Mouse (Mus musculus) cerebellum, adult 2 months (tissue): Measurements from ENCODE around the gene Psors1c2. TPM values are rescaled to one million over a fixed set of nuclear protein-coding genes. Genes with fewer than 3 reads are reported as not detected.

Source experiments
- DNase-seq, 2 experiments: peaks; one replicate each; pipeline ENCODE4 v3.0.0; 2021
- H3K27ac ChIP-seq: fragments of 200-500 bp; 2 replicates; pipeline ENCODE4 v1.5.1; 2012; ENCODE audit warnings: low read length, control low read depth, inconsistent platforms; ENCODE audit not compliant: insufficient read depth
- H3K27me3 ChIP-seq: fragments of 200-500 bp; 2 replicates; pipeline ENCODE4 v1.6.1; 2012; ENCODE audit warnings: inconsistent platforms, mild to moderate bottlenecking, low read length, moderate library complexity; ENCODE audit not compliant: control insufficient read depth, insufficient read depth
- H3K4me1 ChIP-seq: fragments of 200-500 bp; 2 replicates; pipeline ENCODE4 v1.6.1; 2011; ENCODE audit warnings: low read length; ENCODE audit not compliant: control insufficient read depth, insufficient read depth
- H3K4me3 ChIP-seq: fragments of 200-500 bp; replicated peaks from 2 replicates; pipeline ENCODE3; 2011; ENCODE audit warnings: mild to moderate bottlenecking, low read depth, low read length, control low read depth; ENCODE audit not compliant: insufficient read depth
- CTCF ChIP-seq: fragments of 200-500 bp; IDR thresholded peaks from 2 replicates; pipeline ENCODE4 v1.5.1; 2011; ENCODE audit warnings: low read depth, mild to moderate bottlenecking, control low read depth, low read length, moderate library complexity, borderline replicate concordance; ENCODE audit not compliant: insufficient read depth
- POLR2A ChIP-seq: fragments of 200-500 bp; IDR thresholded peaks from 2 replicates; pipeline ENCODE4 v1.6.1; 2011; ENCODE audit warnings: low read length, control low read depth, borderline replicate concordance; ENCODE audit not compliant: insufficient read depth
- WGBS: fragments of 180-500 bp; shearing (Covaris S2); methylation state at CpG from one replicate; pipeline ENCODE4 v1.1.7; 2018; 5-methylcytosine and 5-hydroxymethylcytosine counted together
- polyA plus RNA-seq: library from polyadenylated mRNA; depleted of rRNA; stranded (reverse); fragments of >200 nt; gene quantifications from 2 replicates; pipeline ENCODE4 v1.2.3, GENCODE M21; 2012

Gene Psors1c2
- polyA plus RNA-seq, 1 experiment: not detected

DNA sequence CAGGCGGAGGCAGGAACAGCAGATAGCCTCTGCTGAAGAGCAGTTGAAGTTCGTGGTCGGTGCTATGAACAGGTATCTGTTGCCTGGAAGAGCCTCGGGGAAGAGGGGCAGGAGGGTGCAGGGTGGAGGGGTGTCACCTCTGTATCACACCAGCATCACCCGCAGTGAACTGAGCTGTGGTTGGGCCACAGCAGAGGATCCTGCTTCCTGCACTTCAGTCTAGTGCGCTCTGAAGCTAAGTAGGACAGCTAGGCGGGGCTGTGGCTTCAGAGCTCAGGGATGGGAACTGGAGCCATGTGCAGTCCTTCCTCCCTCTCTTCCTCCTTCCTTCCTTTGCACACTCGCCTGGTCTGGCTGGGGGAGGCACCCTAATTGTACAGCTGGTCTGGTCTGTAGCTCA is 6.4 kb upstream of the Psors1c2 start:
- Histone ChIP-seq H3K27ac (no peak overlapping the region), H3K27me3 (no peaks in the 10 kb centered on the region), H3K4me3 (no peak overlapping the region), H3K4me1 (peaks cover 2% of the 10 kb centered on the region; the same call in 1 of the 2 replicates)
- WGBS: 72% methylated on average over 8 of the region's 8 CpGs
- no peak for TF ChIP-seq POLR2A
- no peak for TF ChIP-seq CTCF
- no peak for DNase-seq

DNA sequence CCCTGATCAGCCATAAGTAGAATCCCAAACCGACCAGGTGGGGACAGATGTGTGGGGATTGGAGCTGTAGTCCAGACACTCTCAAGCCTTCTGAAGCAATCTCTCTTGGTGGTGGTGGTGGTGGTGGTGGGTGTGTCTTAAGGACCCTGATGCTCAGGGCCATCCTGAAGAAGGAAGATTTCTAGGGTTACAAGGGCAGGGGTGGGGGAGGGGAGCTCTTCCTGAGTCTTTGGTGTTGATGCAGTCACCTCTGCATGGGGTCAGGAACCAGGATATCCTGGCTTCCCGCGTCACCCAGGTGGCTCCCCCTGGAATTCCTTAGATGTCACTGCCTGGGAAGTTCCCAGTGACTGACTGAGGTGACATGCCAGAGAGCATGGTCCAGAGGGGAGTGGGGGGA is 641 bp upstream of the Psors1c2 start:
- DNase-seq: no peak
- H3K27me3 ChIP-seq: no peaks in the 10 kb centered on the region
- H3K27ac ChIP-seq: no peak overlapping the region
- H3K4me3 ChIP-seq: no peak overlapping the region
- peaks cover 3% of the 10 kb centered on the region; the same call in 1 of the 2 replicates for H3K4me1 ChIP-seq
- WGBS: 38% methylated on average over 3 of the region's 3 CpGs
- no peak for TF ChIP-seq POLR2A
- TF ChIP-seq CTCF: no peak

DNA sequence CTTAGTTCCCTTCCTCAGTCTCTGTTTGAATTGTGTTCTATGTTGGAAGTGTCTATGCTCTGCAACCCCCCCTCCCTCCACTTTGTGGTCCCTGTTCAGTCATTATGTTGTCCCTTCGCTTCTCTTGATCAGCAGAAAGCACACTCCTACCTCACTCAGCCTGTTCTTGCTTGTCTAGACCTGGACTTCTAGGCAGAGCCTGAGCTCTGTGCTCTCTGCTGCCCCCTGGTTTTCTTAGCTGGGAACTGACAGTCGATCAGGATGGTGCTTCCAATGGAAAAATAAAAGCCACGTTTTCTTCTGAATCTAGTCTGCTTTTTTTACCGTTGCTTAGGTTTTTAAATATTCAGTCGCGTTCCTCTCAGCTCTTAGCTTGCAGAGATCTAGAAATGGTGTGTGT is 1.3 kb downstream of the Psors1c2 start:
- WGBS: 8% methylated on average over 6 of the region's 6 CpGs
- Histone ChIP-seq H3K4me1 (peaks cover 3% of the 10 kb centered on the region; the same call in 1 of the 2 replicates), H3K27me3 (no peaks in the 10 kb centered on the region), H3K4me3 (no peak overlapping the region), H3K27ac (no peak overlapping the region)
- TF ChIP-seq CTCF (peak; percentile 85), POLR2A (no peak)
- peak; percentile 77 to 81 for DNase-seq

DNA sequence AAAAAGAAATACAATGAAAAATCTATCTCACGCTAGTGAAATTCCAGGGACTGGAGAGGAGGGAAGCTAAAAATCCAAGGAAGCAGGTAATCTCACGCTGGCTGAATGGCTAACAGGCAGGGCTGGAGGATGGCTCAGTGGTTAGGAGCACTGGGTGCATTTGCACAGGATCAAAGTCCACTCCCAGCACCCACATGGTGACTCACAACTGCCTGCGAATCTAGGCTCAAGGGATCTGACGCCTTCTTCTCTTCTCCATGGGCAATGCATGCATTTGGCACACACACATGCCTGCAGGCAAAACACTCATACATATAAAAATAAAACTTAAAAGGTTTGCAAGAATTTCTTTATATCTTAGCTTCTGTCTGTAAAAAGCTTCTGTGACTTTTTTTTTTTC is 4.4 kb downstream of the Psors1c2 start:
- DNase-seq: no peak
- H3K27ac ChIP-seq: no peak overlapping the region
- H3K27me3 ChIP-seq: no peaks in the 10 kb centered on the region
- TF ChIP-seq POLR2A (no peak), CTCF (no peak)
- H3K4me1 ChIP-seq: no peaks in the 10 kb centered on the region
- 91% methylated on average over 4 of the region's 4 CpGs for WGBS
- H3K4me3 ChIP-seq: no peak overlapping the region

DNA sequence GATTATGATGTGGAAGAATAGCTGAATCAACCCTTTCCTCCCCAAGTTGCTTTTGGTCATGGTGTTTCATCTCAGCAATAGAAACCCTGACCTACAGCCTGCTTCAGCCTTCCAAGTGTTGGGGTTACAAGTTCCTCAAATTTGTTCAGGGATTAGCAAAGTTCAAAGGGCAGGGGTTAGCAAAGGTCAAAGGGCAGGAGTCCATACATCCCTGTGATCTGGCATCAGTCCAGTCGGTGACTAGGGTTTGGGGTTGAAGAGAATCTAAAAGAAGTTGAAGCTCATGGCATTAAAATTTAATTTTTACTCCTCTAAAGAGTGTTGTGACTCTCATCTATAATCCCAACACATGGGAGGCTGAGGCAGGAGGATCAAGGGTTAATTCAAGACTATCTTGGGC is 5.5 kb downstream of the Psors1c2 start:
- Histone ChIP-seq H3K27ac (no peak overlapping the region), H3K4me1 (no peaks in the 10 kb centered on the region), H3K27me3 (no peaks in the 10 kb centered on the region), H3K4me3 (no peak overlapping the region)
- TF ChIP-seq POLR2A (no peak), CTCF (no peak)
- DNase-seq: no peak
- WGBS: 78% methylated on average over 1 of the region's 1 CpGs

DNA sequence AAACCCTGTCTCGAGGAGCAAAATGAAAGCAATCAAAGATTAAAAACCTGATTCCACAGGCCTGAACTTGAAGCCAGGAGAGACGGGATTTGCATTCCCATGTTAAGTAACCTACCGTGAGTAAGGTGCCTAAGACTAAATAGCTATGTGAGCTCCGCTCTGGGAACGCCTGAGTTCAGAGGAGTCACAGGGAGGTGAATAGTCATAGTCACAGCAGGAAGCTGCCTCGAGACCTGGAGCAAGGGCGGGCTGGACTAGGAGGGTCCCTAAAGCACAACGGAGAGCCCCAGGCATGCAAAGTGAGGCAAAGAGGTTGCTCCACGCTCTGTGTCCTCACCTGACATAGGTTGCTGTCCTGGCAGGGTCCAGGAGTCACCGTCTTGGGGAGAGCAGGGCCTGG is 6.5 kb downstream of the Psors1c2 start:
- H3K27me3 ChIP-seq: no peaks in the 10 kb centered on the region
- H3K27ac ChIP-seq: no peak overlapping the region
- WGBS: 59% methylated on average over 10 of the region's 10 CpGs
- no peaks in the 10 kb centered on the region for H3K4me1 ChIP-seq
- TF ChIP-seq CTCF (no peak), POLR2A (no peak)
- no peak overlapping the region for H3K4me3 ChIP-seq
- DNase-seq: no peak

DNA sequence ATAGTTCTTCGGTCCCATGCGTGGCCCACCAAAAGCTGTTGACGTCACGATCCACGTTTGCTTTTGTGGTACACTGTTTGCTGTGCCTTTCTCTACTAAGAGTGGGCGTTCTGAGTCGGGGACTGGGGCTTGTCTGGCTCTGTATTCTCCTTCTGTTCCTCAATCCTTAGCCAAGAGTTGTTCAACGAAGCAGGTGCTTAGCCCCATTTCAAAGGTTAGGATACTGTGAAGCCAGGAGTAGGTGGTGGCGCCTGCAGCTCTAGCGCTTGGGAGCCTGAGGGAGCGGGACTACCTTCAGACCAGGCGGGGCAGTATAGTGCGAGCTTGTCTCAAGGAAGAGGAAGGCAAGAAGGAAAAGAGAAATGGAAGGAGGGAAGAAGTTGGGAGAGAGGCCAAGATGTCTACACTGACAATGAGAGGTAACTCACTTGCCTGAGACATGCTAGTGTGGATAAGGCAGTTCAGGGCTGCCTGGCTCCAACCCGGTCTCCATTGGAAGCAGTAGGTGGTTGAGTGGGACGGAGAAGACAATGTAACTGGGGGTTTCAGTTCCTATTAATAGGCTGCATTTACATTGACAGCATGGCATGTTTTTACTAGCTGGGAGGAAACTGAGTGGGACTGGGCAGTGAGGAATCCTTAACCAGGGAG is 9.9 kb downstream of the Psors1c2 start:
- H3K27me3 ChIP-seq: no peaks in the 10 kb centered on the region
- H3K4me3 ChIP-seq: no peak overlapping the region
- TF ChIP-seq CTCF: no peak
- no peak for TF ChIP-seq POLR2A
- H3K27ac ChIP-seq: no peak overlapping the region
- H3K4me1 ChIP-seq: peaks cover 4% of the 10 kb centered on the region; the same call in 1 of the 2 replicates
- WGBS: 66% methylated on average over 15 of the region's 15 CpGs
- peak in 1 of 2 experiments; percentile 41 for DNase-seq

DNA sequence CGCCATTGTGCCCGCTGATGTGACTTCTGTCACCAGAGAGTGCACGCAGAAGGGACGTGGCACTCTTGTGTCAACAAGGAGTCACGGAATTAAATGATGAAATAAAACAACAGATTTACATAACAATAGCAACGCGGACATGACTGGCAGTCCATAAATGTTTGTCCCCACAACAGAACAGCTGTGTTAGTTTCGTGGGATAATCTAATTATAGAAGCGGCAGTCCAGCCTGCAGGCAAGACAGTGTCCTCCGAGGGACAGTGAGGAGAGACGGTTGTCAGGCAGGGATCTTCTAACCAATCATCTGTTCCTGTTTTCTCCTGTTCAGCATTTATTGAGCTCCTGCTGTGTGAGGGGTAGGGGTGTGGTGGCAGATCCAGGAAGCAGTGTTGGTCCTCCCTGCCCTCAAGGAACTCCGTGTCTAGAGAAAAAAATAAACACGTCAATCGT is 10.4 kb downstream of the Psors1c2 start:
- H3K4me1 ChIP-seq: peaks cover 4% of the 10 kb centered on the region; the same call in 1 of the 2 replicates
- no peak overlapping the region for H3K4me3 ChIP-seq
- no peak overlapping the region for H3K27ac ChIP-seq
- TF ChIP-seq POLR2A: no peak
- TF ChIP-seq CTCF: no peak
- WGBS: 28% methylated on average over 14 of the region's 14 CpGs
- H3K27me3 ChIP-seq: no peaks in the 10 kb centered on the region
- DNase-seq: no peak

DNA sequence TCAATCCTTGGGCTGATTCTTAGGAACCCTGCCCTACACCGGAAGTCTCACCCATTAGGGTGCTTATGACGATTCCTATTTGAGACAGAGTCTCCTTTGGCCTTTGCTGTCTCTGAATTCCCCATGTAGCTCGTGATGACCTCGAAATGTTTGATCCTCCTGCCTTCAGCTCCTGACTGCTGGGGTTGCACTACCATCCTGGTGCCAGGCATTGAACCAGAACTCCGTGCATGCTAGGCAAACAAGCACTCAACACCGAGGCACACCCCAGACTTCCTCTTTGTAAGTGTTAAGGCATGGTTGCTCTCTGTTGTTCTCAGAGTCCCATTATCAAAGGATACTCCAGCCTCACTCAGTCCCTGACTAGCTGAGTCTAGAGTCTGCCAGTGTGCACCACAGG is 11.0 kb downstream of the Psors1c2 start:
- Histone ChIP-seq H3K4me1 (peaks cover 8% of the 10 kb centered on the region), H3K27ac (no peak overlapping the region), H3K4me3 (no peak overlapping the region), H3K27me3 (no peaks in the 10 kb centered on the region)
- DNase-seq: no peak
- WGBS: 68% methylated on average over 6 of the region's 6 CpGs
- no peak for TF ChIP-seq CTCF
- TF ChIP-seq POLR2A: no peak
